Mouse (Mus musculus): ENCODE measurements at regions not wholly inside any gene's neighbourhood (a gene's known extent, or its start where the extent isn't known, plus 50 kb on each side); places are given as distances from the start of the nearest gene placed in this dataset.

- ChIA-PET POLR2A (no interaction called here), CTCF (no interaction called here)
These were observed 289.0 kb upstream of the Tnc start for GRCm38 (mm10) chr4:64335814-64336213.

GRCm38 (mm10) chr4:64330213-64330612 lies 283.4 kb upstream of the Tnc start:
- CTCF ChIA-PET, result no interaction called here

GRCm38 (mm10) chr4:64324391-64324790 lies 277.6 kb upstream of the Tnc start:
- POLR2A ChIA-PET, result no interaction called here

More at GRCm38 (mm10) chr4:64330213-64330612, 283.4 kb upstream of the Tnc start:
- POLR2A ChIA-PET, result no interaction called here

GRCm38 (mm10) chr4:64316553-64317347 lies 269.9 kb upstream of the Tnc start:
- POLR2A ChIA-PET, result no interaction called here
- CTCF ChIA-PET, result interaction anchor here in 1 of 4 experiments (0.6 kb wide), 1 partner anchor 845 kb away, joined by 8 read pairs; no protein-coding TSS in a partner anchor

More at GRCm38 (mm10) chr4:64324391-64324790, 277.6 kb upstream of the Tnc start:
- CTCF ChIA-PET, result no interaction called here

- POLR2A ChIA-PET, result no interaction called here
- CTCF ChIA-PET, result no interaction called here
These were observed 250.1 kb upstream of the Tnc start for GRCm38 (mm10) chr4:64296941-64297340.

- ChIA-PET POLR2A (no interaction called here), CTCF (no interaction called here)
These were observed 235.7 kb upstream of the Tnc start for GRCm38 (mm10) chr4:64282471-64282870.

- ChIA-PET POLR2A (no interaction called here), CTCF (no interaction called here)
These were observed 230.2 kb upstream of the Tnc start for GRCm38 (mm10) chr4:64276980-64277379.

GRCm38 (mm10) chr4:64274291-64274960 lies 227.6 kb upstream of the Tnc start:
- CTCF ChIA-PET, result no interaction called here
- POLR2A ChIA-PET, result no interaction called here

GRCm38 (mm10) chr4:64269846-64270245 lies 223.0 kb upstream of the Tnc start:
- ChIA-PET CTCF (no interaction called here), POLR2A (no interaction called here)

GRCm38 (mm10) chr4:64269117-64269516 lies 222.3 kb upstream of the Tnc start:
- POLR2A ChIA-PET, result no interaction called here

GRCm38 (mm10) chr4:64260473-64260872 lies 213.7 kb upstream of the Tnc start:
- CTCF ChIA-PET, result no interaction called here
- POLR2A ChIA-PET, result interaction anchor here in 2 of 4 experiments (0.6 to 0.7 kb wide), 2 partner anchors 19 to 634 kb away, joined by 3 read pairs; no protein-coding TSS in a partner anchor

More at GRCm38 (mm10) chr4:64269117-64269516, 222.3 kb upstream of the Tnc start:
- CTCF ChIA-PET, result no interaction called here

GRCm38 (mm10) chr4:64260188-64260444 lies 213.3 kb upstream of the Tnc start:
- POLR2A ChIA-PET, result no interaction called here

GRCm38 (mm10) chr4:64259348-64260187 lies 212.8 kb upstream of the Tnc start:
- POLR2A ChIA-PET, result no interaction called here
- CTCF ChIA-PET, result interaction anchor here in 1 of 4 experiments (0.6 kb wide), 1 partner anchor 517 kb away, joined by 4 read pairs; no protein-coding TSS in a partner anchor

More at GRCm38 (mm10) chr4:64260188-64260444, 213.3 kb upstream of the Tnc start:
- CTCF ChIA-PET, result no interaction called here

GRCm38 (mm10) chr4:64255253-64255652 lies 208.4 kb upstream of the Tnc start:
- ChIA-PET POLR2A (no interaction called here), CTCF (no interaction called here)

- CTCF ChIA-PET, result no interaction called here
These were observed 203.9 kb upstream of the Tnc start for GRCm38 (mm10) chr4:64250691-64251090.

GRCm38 (mm10) chr4:64238196-64238740 lies 191.5 kb upstream of the Tnc start:
- POLR2A ChIA-PET, result no interaction called here
- CTCF ChIA-PET, result no interaction called here

More at GRCm38 (mm10) chr4:64250691-64251090, 203.9 kb upstream of the Tnc start:
- POLR2A ChIA-PET, result no interaction called here

GRCm38 (mm10) chr4:64235534-64235933 lies 188.7 kb upstream of the Tnc start:
- POLR2A ChIA-PET, result no interaction called here
- CTCF ChIA-PET, result no interaction called here

- CTCF ChIA-PET, result no interaction called here
These were observed 185.3 kb upstream of the Tnc start for GRCm38 (mm10) chr4:64232159-64232558.

GRCm38 (mm10) chr4:64228341-64228740 lies 181.5 kb upstream of the Tnc start:
- CTCF ChIA-PET, result no interaction called here
- POLR2A ChIA-PET, result no interaction called here

More at GRCm38 (mm10) chr4:64232159-64232558, 185.3 kb upstream of the Tnc start:
- POLR2A ChIA-PET, result no interaction called here

GRCm38 (mm10) chr4:64226635-64227034 lies 179.8 kb upstream of the Tnc start:
- POLR2A ChIA-PET, result no interaction called here
- CTCF ChIA-PET, result no interaction called here

Measured in embryonic stem cell, embryonic (primary cell).